Mouse (Mus musculus) MEL (cell line): Measurements from ENCODE around the gene Tnik.

Source experiments
- HCFC1 ChIP-seq: IDR thresholded peaks from 2 replicates; pipeline ENCODE4 v1.6.1; 2012; ENCODE audit warnings: low read depth, mild to moderate bottlenecking, inconsistent platforms, low read length, improper control_type of control experiment, moderate library complexity
- POLR2A ChIP-seq, 2 experiments: IDR thresholded peaks; 2 replicates each; pipeline ENCODE4 v1.6.1; 2011 to 2012; ENCODE audit warnings: low read length in 2 of 2, mild to moderate bottlenecking in 2 of 2, control low read depth in 1 of 2, improper control_type of control experiment in 1 of 2, low read depth in 1 of 2, moderate library complexity in 1 of 2; ENCODE audit not compliant: control insufficient read depth in 1 of 2, insufficient read depth in 1 of 2, poor library complexity in 1 of 2
- ZMIZ1 ChIP-seq: IDR thresholded peaks from 2 replicates; pipeline ENCODE4 v1.6.1; 2012; ENCODE audit warnings: low read depth, mild to moderate bottlenecking, inconsistent platforms, low read length, improper control_type of control experiment, moderate library complexity

- no peak for TF ChIP-seq HCFC1
- TF ChIP-seq ZMIZ1 = no peak
- no peak for TF ChIP-seq POLR2A (IDR thresholded peaks at IDR 0.05; ENCODE audit: control insufficient read depth in 1 of 2, insufficient read depth in 1 of 2, low read depth in 1 of 2, low read length in 2 of 2, poor library complexity in 1 of 2)
Measured at GRCm38 (mm10) chr3:28369698-28370097, 106.7 kb downstream of the Tnik start.
